Mouse (Mus musculus): ENCODE results near the gene Cachd1. TPM values are rescaled to one million over a fixed set of nuclear protein-coding genes. Genes with fewer than 3 reads are reported as not detected.

Cachd1 gene
- 52.5 and 54.8 TPM in 2 replicates for polyA plus RNA-seq (2015; fragmentation: Nextera tagmentation; extraction: Ambion mirVana)

- Histone ChIP-seq H3K9ac (peak within 1 kb of the TSS; percentile 100), H3K4me3 (peak within 1 kb of the TSS; percentile 99), H3K36me3 (no peaks in the 10 kb centered on the region), H3K4me2 (peak within 1 kb of the TSS; percentile 76), H3K4me1 (peaks cover 31% of the 10 kb centered on the region), H3K27me3 (no peaks in the 10 kb centered on the region), H3K27ac (peak within 1 kb of the TSS; percentile 98), H3K9me3 (no peaks in the 10 kb centered on the region)
- ATAC-seq (ENCODE audit: insufficient number of reproducible peaks, insufficient read depth, low FRiP score, low TSS enrichment, low read depth): peak; percentile 78
- under 1% methylated on average over 50 of the region's 50 CpGs for WGBS
Observed at GRCm38 (mm10) chr4:100776043-100776870, at the start of gene Cachd1. Cachd1 (plus strand) TSS chr4:100776675.

- Histone ChIP-seq H3K27ac (no peak overlapping the region), H3K27me3 (no peaks in the 10 kb centered on the region), H3K9me3 (no peaks in the 10 kb centered on the region), H3K4me1 (no peaks in the 10 kb centered on the region), H3K4me3 (no peak overlapping the region), H3K4me2 (no peak overlapping the region), H3K9ac (no peak overlapping the region), H3K36me3 (no peaks in the 10 kb centered on the region)
- WGBS: 82% methylated on average over 5 of the region's 5 CpGs
- no peak for ATAC-seq (ENCODE audit: insufficient number of reproducible peaks, insufficient read depth, low FRiP score, low TSS enrichment, low read depth)
Observed at GRCm38 (mm10) chr4:100728896-100729479, 47.5 kb upstream of the Cachd1 start.

GRCm38 (mm10) chr4:100735098-100735935 is 41.2 kb upstream of the Cachd1 start:
- Histone ChIP-seq H3K4me2 (no peak overlapping the region), H3K4me1 (no peaks in the 10 kb centered on the region), H3K36me3 (no peaks in the 10 kb centered on the region), H3K4me3 (no peak overlapping the region), H3K27me3 (no peaks in the 10 kb centered on the region), H3K9ac (no peak overlapping the region), H3K27ac (no peak overlapping the region), H3K9me3 (no peaks in the 10 kb centered on the region)
- ATAC-seq (ENCODE audit: insufficient number of reproducible peaks, insufficient read depth, low FRiP score, low TSS enrichment, low read depth): no peak
- 74% methylated on average over 9 of the region's 9 CpGs for WGBS

- 70% methylated on average over 9 of the region's 9 CpGs for WGBS
- no peaks in the 10 kb centered on the region for H3K4me1 ChIP-seq
- no peak overlapping the region for H3K27ac ChIP-seq
- no peak overlapping the region for H3K9ac ChIP-seq
- no peaks in the 10 kb centered on the region for H3K9me3 ChIP-seq
- H3K4me2 ChIP-seq: no peak overlapping the region
- H3K4me3 ChIP-seq: no peak overlapping the region
- no peak for ATAC-seq (ENCODE audit: insufficient number of reproducible peaks, insufficient read depth, low FRiP score, low TSS enrichment, low read depth)
- H3K36me3 ChIP-seq: no peaks in the 10 kb centered on the region
- no peaks in the 10 kb centered on the region for H3K27me3 ChIP-seq
Observed at GRCm38 (mm10) chr4:100735936-100736349, 40.5 kb upstream of the Cachd1 start.

- WGBS: 84% methylated on average over 8 of the region's 8 CpGs
- Histone ChIP-seq H3K27ac (no peak overlapping the region), H3K36me3 (no peaks in the 10 kb centered on the region), H3K9me3 (0 out of 2 replicates have a peak, but pooled peaks cover 2% of the 10 kb centered on the region), H3K4me3 (no peak overlapping the region), H3K4me1 (no peaks in the 10 kb centered on the region), H3K27me3 (no peaks in the 10 kb centered on the region), H3K9ac (no peak overlapping the region), H3K4me2 (no peak overlapping the region)
- ATAC-seq (ENCODE audit: insufficient number of reproducible peaks, insufficient read depth, low FRiP score, low TSS enrichment, low read depth): no peak
Observed at GRCm38 (mm10) chr4:100743615-100744014, 32.9 kb upstream of the Cachd1 start.

- H3K4me3 ChIP-seq: no peak overlapping the region
- ATAC-seq (ENCODE audit: insufficient number of reproducible peaks, insufficient read depth, low FRiP score, low TSS enrichment, low read depth): no peak
- WGBS: 79% methylated on average over 2 of the region's 2 CpGs
- H3K27me3 ChIP-seq: no peaks in the 10 kb centered on the region
- no peaks in the 10 kb centered on the region for H3K36me3 ChIP-seq
- no peak overlapping the region for H3K4me2 ChIP-seq
- H3K9ac ChIP-seq: no peak overlapping the region
- no peak overlapping the region for H3K27ac ChIP-seq
- no peaks in the 10 kb centered on the region for H3K4me1 ChIP-seq
- peaks cover 4% of the 10 kb centered on the region; the same call in 1 of the 2 replicates for H3K9me3 ChIP-seq
Observed at GRCm38 (mm10) chr4:100752278-100752677, 24.2 kb upstream of the Cachd1 start.

- Histone ChIP-seq H3K4me2 (no peak overlapping the region), H3K27me3 (no peaks in the 10 kb centered on the region), H3K4me3 (no peak overlapping the region), H3K9ac (no peak overlapping the region), H3K27ac (no peak overlapping the region), H3K36me3 (no peaks in the 10 kb centered on the region), H3K4me1 (peaks cover 6% of the 10 kb centered on the region), H3K9me3 (peaks cover 3% of the 10 kb centered on the region; the same call in 1 of the 2 replicates)
- ATAC-seq (ENCODE audit: insufficient number of reproducible peaks, insufficient read depth, low FRiP score, low TSS enrichment, low read depth): no peak
- WGBS: 86% methylated on average over 8 of the region's 8 CpGs
Observed at GRCm38 (mm10) chr4:100755632-100756031, 20.8 kb upstream of the Cachd1 start.

- H3K4me3 ChIP-seq: no peak overlapping the region
- ATAC-seq (ENCODE audit: insufficient number of reproducible peaks, insufficient read depth, low FRiP score, low TSS enrichment, low read depth): no peak
- H3K9me3 ChIP-seq: no peaks in the 10 kb centered on the region
- H3K27ac ChIP-seq: no peak overlapping the region
- no peaks in the 10 kb centered on the region for H3K36me3 ChIP-seq
- no peak overlapping the region for H3K4me2 ChIP-seq
- no peaks in the 10 kb centered on the region for H3K27me3 ChIP-seq
- no peak overlapping the region for H3K9ac ChIP-seq
- peaks cover 6% of the 10 kb centered on the region for H3K4me1 ChIP-seq
Observed at GRCm38 (mm10) chr4:100756499-100756898, 20.0 kb upstream of the Cachd1 start.

- 47% methylated on average over 6 of the region's 6 CpGs for WGBS
- no peak for ATAC-seq (ENCODE audit: insufficient number of reproducible peaks, insufficient read depth, low FRiP score, low TSS enrichment, low read depth)
- Histone ChIP-seq H3K4me1 (peaks cover 6% of the 10 kb centered on the region), H3K4me2 (no peak overlapping the region), H3K36me3 (no peaks in the 10 kb centered on the region), H3K27ac (peak overlapping the region; percentile 58; the same call in 1 of the 2 replicates), H3K9me3 (no peaks in the 10 kb centered on the region), H3K9ac (no peak overlapping the region), H3K27me3 (no peaks in the 10 kb centered on the region), H3K4me3 (no peak overlapping the region)
Observed at GRCm38 (mm10) chr4:100758265-100758898, 18.1 kb upstream of the Cachd1 start.

GRCm38 (mm10) chr4:100759603-100760002 is 16.9 kb upstream of the Cachd1 start:
- H3K4me3 ChIP-seq: no peak overlapping the region
- H3K4me2 ChIP-seq: no peak overlapping the region
- H3K9me3 ChIP-seq: no peaks in the 10 kb centered on the region
- H3K36me3 ChIP-seq: no peaks in the 10 kb centered on the region
- H3K4me1 ChIP-seq: peaks cover 6% of the 10 kb centered on the region
- 55% methylated on average over 1 of the region's 1 CpGs for WGBS
- no peak overlapping the region for H3K27ac ChIP-seq
- H3K9ac ChIP-seq: no peak overlapping the region
- no peak for ATAC-seq (ENCODE audit: insufficient number of reproducible peaks, insufficient read depth, low FRiP score, low TSS enrichment, low read depth)
- no peaks in the 10 kb centered on the region for H3K27me3 ChIP-seq

GRCm38 (mm10) chr4:100760416-100760815 is 16.1 kb upstream of the Cachd1 start:
- Histone ChIP-seq H3K27ac (no peak overlapping the region), H3K4me3 (no peak overlapping the region), H3K9ac (no peak overlapping the region), H3K4me2 (no peak overlapping the region), H3K27me3 (no peaks in the 10 kb centered on the region), H3K36me3 (no peaks in the 10 kb centered on the region), H3K4me1 (peaks cover 6% of the 10 kb centered on the region), H3K9me3 (no peaks in the 10 kb centered on the region)
- ATAC-seq (ENCODE audit: insufficient number of reproducible peaks, insufficient read depth, low FRiP score, low TSS enrichment, low read depth): no peak
- WGBS: 87% methylated on average over 5 of the region's 5 CpGs

All from embryonic facial prominence, embryonic 13.5 days (tissue).